Mouse (Mus musculus) CH12.LX (cell line): ENCODE measurements around the gene Gm4450.
"Not testable (repeated sequence)": the region's sequence is repeated elsewhere in the genome, so short reads cannot be mapped to it uniquely, and the experiment has no call there.

ENCODE experiments used
- CTCF ChIP-seq, 2 experiments: IDR thresholded peaks in 1 of 2; conservative IDR thresholded peaks in 1 of 2; 2 replicates each; pipeline ENCODE4 v1.5.1; 2011 to 2012; ENCODE audit warnings: low read depth in 2 of 2, low read length in 2 of 2, improper control_type of control experiment in 1 of 2, inconsistent platforms in 1 of 2, mild to moderate bottlenecking in 1 of 2, moderate library complexity in 1 of 2
- ELF1 ChIP-seq: IDR thresholded peaks from 2 replicates; pipeline ENCODE4 v1.6.1; 2014; ENCODE audit warnings: low read depth, mild to moderate bottlenecking, inconsistent platforms, low read length, improper control_type of control experiment
- GABPA ChIP-seq: IDR thresholded peaks from 2 replicates; pipeline ENCODE4 v1.6.1; 2012; ENCODE audit warnings: low read depth, low read length, improper control_type of control experiment, inconsistent platforms; ENCODE audit not compliant: insufficient replicate concordance
- POLR2A ChIP-seq: IDR thresholded peaks from 2 replicates; pipeline ENCODE4 v1.6.1; 2011; ENCODE audit warnings: low read depth, mild to moderate bottlenecking, improper control_type of control experiment, low read length
- ZMIZ1 ChIP-seq: IDR thresholded peaks from 2 replicates; pipeline ENCODE4 v1.6.1; 2012; ENCODE audit warnings: low read depth, mild to moderate bottlenecking, inconsistent platforms, low read length, improper control_type of control experiment

GRCm38 (mm10) chr3:98494184-98494583, 37.3 kb upstream of the Gm4450 start:
- TF ChIP-seq CTCF (conservative IDR thresholded peaks at IDR 0.05 in 1 of 2, IDR thresholded peaks at IDR 0.05 in 1 of 2; ENCODE audit: low read depth in 2 of 2, low read length in 2 of 2); ELF1; ZMIZ1; POLR2A; GABPA: not testable (repeated sequence)
